Mouse (Mus musculus) bone marrow, adult 2 months (tissue): ENCODE measurements around the gene Nfic. TPM values are rescaled to one million over a fixed set of nuclear protein-coding genes. Genes with fewer than 3 reads are reported as not detected.

ENCODE experiments used
- H3K27ac ChIP-seq: fragments of 200-500 bp; 2 replicates; pipeline ENCODE4 v1.5.1; 2012; ENCODE audit warnings: low read depth, mild to moderate bottlenecking, control low read depth, inconsistent platforms, low read length; ENCODE audit not compliant: control insufficient read depth, poor library complexity, insufficient read depth
- H3K4me1 ChIP-seq: fragments of 200-500 bp; 2 replicates; pipeline ENCODE4 v1.6.1; 2011; ENCODE audit warnings: low read length; ENCODE audit not compliant: control insufficient read depth, insufficient read depth
- H3K4me3 ChIP-seq: fragments of 200-500 bp; replicated peaks from 2 replicates; pipeline ENCODE3; 2011; ENCODE audit warnings: mild to moderate bottlenecking, low read depth, low read length, control low read depth; ENCODE audit not compliant: control insufficient read depth
- CTCF ChIP-seq: fragments of 200-500 bp; IDR thresholded peaks from 2 replicates; pipeline ENCODE4 v1.5.1; 2011; ENCODE audit warnings: low read length, control low read depth; ENCODE audit not compliant: control insufficient read depth, insufficient read depth
- POLR2A ChIP-seq: fragments of 200-500 bp; IDR thresholded peaks from 2 replicates; pipeline ENCODE4 v1.6.1; 2011; ENCODE audit warnings: low read depth, mild to moderate bottlenecking, control low read depth, low read length, borderline replicate concordance; ENCODE audit not compliant: control insufficient read depth
- WGBS: fragments of 180-500 bp; shearing (Covaris S2); methylation state at CpG from one replicate; pipeline ENCODE4 v1.1.7; 2018; 5-methylcytosine and 5-hydroxymethylcytosine counted together
- polyA plus RNA-seq: library from polyadenylated mRNA; stranded (reverse); fragments of >200 nt; gene quantifications from 2 replicates; pipeline ENCODE4 v1.2.4, GENCODE M21; 2011; ENCODE audit warnings: low replicate concordance; ENCODE audit not compliant: missing spikeins, insufficient read depth, insufficient read length

The Nfic gene
- polyA plus RNA-seq, 1 experiment, result 14.5 TPM

GRCm38 (mm10) chr10:81491018-81491417 lies 35.6 kb upstream of the Nfic start:
- no peak overlapping the region for H3K4me3 ChIP-seq
- H3K27ac ChIP-seq, result no peak overlapping the region
- WGBS, result 85% methylated on average over 9 of the region's 9 CpGs
- TF ChIP-seq CTCF, result no peak
- no peak for TF ChIP-seq POLR2A
- no peaks in the 10 kb centered on the region; the same call in 1 of the 2 replicates for H3K4me1 ChIP-seq

- no peak overlapping the region for H3K27ac ChIP-seq
- no peaks in the 10 kb centered on the region; the same call in 1 of the 2 replicates for H3K4me1 ChIP-seq
- WGBS, result 93% methylated on average over 14 of the region's 14 CpGs
Observed at GRCm38 (mm10) chr10:81489941-81490340, 34.5 kb upstream of the Nfic start.

GRCm38 (mm10) chr10:81488081-81488480 lies 32.6 kb upstream of the Nfic start:
- H3K27ac ChIP-seq, result no peak overlapping the region
- 92% methylated on average over 11 of the region's 11 CpGs for WGBS
- no peak overlapping the region for H3K4me3 ChIP-seq
- H3K4me1 ChIP-seq, result no peaks in the 10 kb centered on the region
- TF ChIP-seq POLR2A, result no peak
- TF ChIP-seq CTCF, result no peak

More at GRCm38 (mm10) chr10:81489941-81490340, 34.5 kb upstream of the Nfic start:
- no peak overlapping the region for H3K4me3 ChIP-seq
- TF ChIP-seq CTCF (no peak), POLR2A (no peak)

- TF ChIP-seq CTCF (no peak), POLR2A (no peak)
- no peak overlapping the region for H3K4me3 ChIP-seq
- 80% methylated on average over 10 of the region's 10 CpGs for WGBS
- peaks cover 2% of the 10 kb centered on the region for H3K4me1 ChIP-seq
- no peak overlapping the region for H3K27ac ChIP-seq
Observed at GRCm38 (mm10) chr10:81486496-81486895, 31.1 kb upstream of the Nfic start.

DNA sequence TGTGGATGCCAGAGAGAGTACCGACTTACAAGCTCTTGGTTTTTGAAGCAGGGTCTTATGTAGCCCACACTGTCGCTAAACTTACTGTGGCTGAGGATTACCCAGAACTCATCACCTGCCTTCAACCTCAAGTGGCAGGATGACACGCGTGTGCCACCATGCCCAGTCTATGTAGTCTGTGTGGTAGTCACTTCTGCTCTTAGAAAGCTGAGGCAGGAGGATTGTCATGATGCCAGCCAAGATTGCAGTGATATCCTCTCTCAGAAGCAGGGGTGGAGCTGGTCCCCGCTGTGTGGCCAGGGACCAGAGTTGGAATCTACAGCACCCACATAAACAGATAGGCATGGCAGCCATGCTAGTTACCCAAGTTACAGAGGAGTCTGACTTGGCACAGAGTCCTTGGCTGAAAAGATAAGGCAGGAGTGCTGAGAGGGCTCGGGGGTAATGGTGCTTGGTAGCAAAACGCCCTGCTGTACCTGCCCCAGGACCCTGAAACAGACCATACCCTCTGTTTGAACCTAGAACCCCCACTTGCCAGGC lies 30.1 kb upstream of the Nfic start:
- H3K4me1 ChIP-seq, result peaks cover 2% of the 10 kb centered on the region
- no peak for TF ChIP-seq CTCF
- H3K4me3 ChIP-seq, result no peak overlapping the region
- 0 out of 2 replicates have a peak overlapping the region, but pooled peaks have one; percentile 2 for H3K27ac ChIP-seq
- 62% methylated on average over 7 of the region's 7 CpGs for WGBS

- Histone ChIP-seq H3K27ac (no peak overlapping the region), H3K4me3 (no peak overlapping the region), H3K4me1 (peaks cover 2% of the 10 kb centered on the region)
- WGBS, result 2% methylated on average over 2 of the region's 2 CpGs
- TF ChIP-seq CTCF (peak; percentile 55), POLR2A (no peak)
Observed at GRCm38 (mm10) chr10:81485060-81485449, 29.6 kb upstream of the Nfic start.

DNA sequence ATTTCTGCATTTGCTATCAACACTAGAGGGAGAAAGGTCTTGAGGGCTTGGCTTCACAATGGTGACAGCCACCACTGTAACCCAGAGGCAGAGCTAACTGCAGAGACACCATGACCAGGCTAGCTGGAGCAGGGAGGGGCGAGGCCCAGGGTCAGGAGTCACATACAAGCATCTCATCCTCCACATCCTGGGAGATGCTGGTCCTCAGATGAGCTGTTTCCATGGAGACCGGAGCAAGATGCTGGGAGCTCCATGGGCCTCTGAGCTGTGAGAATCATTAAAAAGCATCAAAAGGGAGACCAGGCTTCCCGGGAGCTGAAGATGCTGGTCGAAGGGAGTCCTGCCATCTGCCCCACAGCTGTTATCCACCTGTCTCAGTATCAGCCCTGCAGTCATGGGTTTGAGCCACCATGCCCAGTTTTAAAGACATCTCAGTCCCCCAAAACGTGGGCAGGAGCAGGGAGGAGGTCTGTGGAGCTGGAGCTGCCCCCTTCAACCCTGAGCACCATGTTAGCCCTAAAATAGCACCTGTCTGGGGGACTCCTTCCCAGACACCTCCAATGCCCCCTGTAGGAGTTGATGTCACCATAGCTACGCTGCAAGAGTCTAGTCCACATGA lies 29.1 kb upstream of the Nfic start:
- WGBS, result 59% methylated on average over 6 of the region's 6 CpGs
- TF ChIP-seq CTCF, result no peak
- no peak for TF ChIP-seq POLR2A
- H3K4me1 ChIP-seq, result peaks cover 2% of the 10 kb centered on the region
- H3K4me3 ChIP-seq, result no peak overlapping the region
- no peak overlapping the region for H3K27ac ChIP-seq

DNA sequence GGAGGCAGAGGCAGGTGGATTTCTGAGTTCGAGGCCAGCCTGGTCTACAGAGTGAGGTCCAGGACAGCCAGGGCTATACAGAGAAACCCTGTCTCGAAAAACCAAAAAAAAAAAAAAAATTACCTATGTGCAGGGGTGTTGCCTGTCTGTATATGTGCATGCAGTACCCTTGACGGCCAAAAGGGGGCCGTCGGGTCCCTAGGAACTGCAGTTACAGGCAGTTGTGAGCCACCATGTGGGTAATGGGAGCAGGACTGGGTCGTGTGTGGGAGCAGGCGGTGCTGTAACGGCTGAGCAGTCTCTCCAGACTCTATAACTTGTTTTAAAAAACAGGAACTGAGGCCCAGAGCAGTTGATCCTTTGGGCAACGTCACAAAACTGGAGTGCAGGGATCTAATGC lies 28.5 kb upstream of the Nfic start:
- TF ChIP-seq CTCF (peak; percentile 60), POLR2A (no peak)
- Histone ChIP-seq H3K4me3 (no peak overlapping the region), H3K4me1 (peaks cover 2% of the 10 kb centered on the region), H3K27ac (no peak overlapping the region)
- WGBS, result 11% methylated on average over 9 of the region's 9 CpGs

GRCm38 (mm10) chr10:81482533-81482889 lies 27.1 kb upstream of the Nfic start, which contains the start of gene Celf5:
Celf5 (minus strand) TSS chr10:81482709.
- WGBS, result under 1% methylated on average over 36 of the region's 36 CpGs
- H3K27ac ChIP-seq, result no peak within 1 kb of the TSS
- no peak within 1 kb of the TSS for H3K4me3 ChIP-seq
- TF ChIP-seq POLR2A (no peak), CTCF (peak; percentile 59)
- H3K4me1 ChIP-seq, result peaks cover 2% of the 10 kb centered on the region
